Mouse (Mus musculus) mouse embryonic stem cell (cell line): ENCODE data around the gene Ramp1.

ENCODE experiments used
- in situ Hi-C, 2 experiments: fragments of 300-500 bp; cut with MboI; formaldehyde crosslinking; loops; 1 replicate in 1 of 2; 3 replicates in 1 of 2; pipeline ENCODE4 v1.14.3; 2019 to 2020; ENCODE audit warnings: low sequenced_read_pairs in 2 of 2, low pct_unique_long_range_greater_than_20kb in 1 of 2, mixed read lengths in 1 of 2; ENCODE audit not compliant: unreplicated experiment in 1 of 2

Ramp1 gene

GRCm38 (mm10) chr1:91179533-91180173 lies at the start of gene Ramp1:
Gene Ramp1 (plus strand): TSS chr1:91179822.
- in situ Hi-C loops, result no loop called here

DNA sequence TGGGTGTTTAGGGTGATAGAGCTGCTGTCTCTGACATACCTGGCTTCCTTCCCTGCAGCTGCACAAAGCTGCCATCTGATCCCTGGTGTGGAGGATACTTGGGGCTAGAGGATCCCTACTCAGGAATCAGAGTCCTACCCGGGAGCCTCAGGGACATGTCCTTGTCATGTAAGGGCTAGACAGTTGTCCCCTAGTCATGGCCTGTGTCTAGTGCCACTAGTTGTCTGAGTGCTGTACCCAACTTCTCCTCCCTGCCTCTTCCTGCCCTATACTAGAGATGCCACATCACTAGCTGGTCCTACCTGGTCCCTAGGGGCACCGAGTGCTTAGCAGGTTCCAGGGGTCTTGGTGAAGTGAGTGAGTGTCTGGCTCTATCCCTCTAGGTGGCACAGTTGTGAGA lies 42.6 kb upstream of the Ramp1 start:
- in situ Hi-C loops, result no loop called here

DNA sequence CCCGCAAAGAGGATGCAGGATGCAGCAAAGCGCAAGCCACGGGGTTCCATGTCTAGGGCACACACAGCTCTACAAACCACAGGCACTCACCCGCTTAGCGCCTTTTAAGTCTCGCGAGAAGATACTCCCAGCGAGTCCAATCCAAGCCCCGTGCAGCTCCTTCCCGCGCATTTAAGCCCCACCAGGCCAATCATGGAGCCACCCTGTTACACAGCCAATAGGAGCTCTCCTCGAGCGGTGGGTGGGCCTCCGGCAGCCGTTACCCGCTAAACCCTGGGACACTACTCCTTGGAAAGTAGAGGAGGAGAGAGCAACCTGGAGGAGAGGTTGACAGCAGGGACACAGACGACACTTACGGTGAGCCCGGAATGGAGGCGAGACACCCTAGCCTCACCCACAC lies 34.8 kb upstream of the Ramp1 start, which contains the start of gene Rbm44:
TSS of gene Rbm44 (plus strand) at position 277 of the 400 bp plus-strand sequence.
- in situ Hi-C loops, result no loop called here

- in situ Hi-C loops, result no loop called here
Measured at GRCm38 (mm10) chr1:91151509-91151908, 28.1 kb upstream of the Ramp1 start.

- in situ Hi-C loops, result no loop called here
Measured at GRCm38 (mm10) chr1:91166798-91167197, 12.8 kb upstream of the Ramp1 start.

- in situ Hi-C loops, result no loop called here
Measured at GRCm38 (mm10) chr1:91169157-91169556, 10.5 kb upstream of the Ramp1 start.

DNA sequence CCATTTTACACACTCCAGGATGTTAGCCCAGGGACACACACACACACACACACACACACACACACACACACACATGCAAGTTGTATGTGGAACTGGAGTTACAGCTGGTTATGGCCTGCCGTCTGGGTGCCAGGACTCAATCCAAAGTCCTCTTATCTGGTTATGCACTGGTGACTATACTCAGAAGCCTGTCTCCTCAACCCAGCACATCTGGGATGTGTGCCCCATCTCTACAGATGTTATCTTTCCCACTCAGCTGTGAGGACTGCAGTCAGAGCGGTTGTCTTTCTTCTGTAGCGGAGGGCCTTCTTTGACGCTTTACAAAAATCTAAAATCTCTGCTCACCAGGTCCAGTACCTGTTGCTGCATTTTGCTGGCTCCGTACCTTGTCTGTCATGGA lies 4.8 kb upstream of the Ramp1 start:
- in situ Hi-C loops, result no loop called here

DNA sequence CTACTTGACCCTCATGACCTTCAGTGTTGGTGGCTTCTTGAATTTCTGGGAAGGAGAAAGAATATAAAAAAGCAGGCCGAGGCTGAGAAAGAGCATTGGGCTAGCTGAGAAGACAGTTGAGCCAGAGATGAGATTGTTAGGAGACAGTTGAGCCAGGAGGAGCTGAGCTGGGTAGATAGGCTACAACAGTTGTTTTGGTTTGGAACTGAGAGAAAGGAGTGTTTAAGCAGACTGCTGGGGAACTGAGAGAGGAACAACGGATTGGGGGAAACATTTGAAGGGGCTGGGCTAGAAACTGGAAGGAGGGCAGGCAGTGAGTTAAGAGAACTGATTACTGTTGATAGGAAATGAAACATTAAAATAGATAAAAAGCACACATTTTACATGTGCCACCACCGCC lies 3.6 kb upstream of the Ramp1 start:
- in situ Hi-C loops, result no loop called here

GRCm38 (mm10) chr1:91176871-91177270 lies 2.8 kb upstream of the Ramp1 start:
- in situ Hi-C loops, result no loop called here

DNA sequence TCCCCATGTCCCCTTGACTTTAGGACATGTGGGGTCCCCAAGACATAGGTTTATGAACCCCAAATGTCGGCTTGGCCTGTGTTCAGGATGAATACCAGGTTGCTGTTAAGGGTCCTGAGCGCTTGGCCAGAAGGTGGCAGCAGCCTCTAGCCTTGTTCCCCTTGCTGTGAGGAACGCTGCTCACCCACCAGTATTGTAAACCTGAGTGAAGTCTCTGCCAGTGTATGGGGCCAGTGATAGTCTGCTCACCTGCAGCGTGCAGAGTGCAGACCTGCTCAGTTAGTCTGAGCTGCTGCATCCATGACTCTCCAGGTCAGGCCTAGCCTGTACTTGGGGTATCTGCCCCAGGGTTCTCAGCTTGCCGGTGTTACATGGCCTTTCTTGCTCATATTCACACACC lies 536 bp upstream of the Ramp1 start:
- in situ Hi-C loops, result no loop called here

GRCm38 (mm10) chr1:91180174-91180565 lies 548 bp downstream of the Ramp1 start:
- in situ Hi-C loops, result no loop called here

DNA sequence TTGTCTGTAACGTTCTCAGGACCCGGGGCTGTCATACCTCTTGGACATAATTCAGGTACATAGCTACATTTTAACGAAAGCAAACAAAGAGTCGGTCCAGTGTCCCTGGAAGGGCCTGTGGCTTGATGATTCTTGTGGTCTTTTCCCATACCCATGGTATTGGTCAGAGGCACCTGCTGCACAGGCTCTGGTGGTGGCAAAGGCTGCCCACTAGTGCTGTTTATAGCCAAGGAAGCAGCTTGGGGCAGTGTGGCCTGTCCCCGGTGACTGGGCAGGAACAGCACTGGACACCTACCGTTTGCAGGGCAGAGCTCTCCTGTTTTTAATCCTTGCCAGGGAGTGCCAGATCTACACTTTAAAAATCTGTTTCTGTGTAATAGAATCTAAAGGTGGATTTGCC lies 1.1 kb downstream of the Ramp1 start:
- in situ Hi-C loops, result no loop called here

GRCm38 (mm10) chr1:91181261-91181660 lies 1.6 kb downstream of the Ramp1 start:
- in situ Hi-C loops, result no loop called here

DNA sequence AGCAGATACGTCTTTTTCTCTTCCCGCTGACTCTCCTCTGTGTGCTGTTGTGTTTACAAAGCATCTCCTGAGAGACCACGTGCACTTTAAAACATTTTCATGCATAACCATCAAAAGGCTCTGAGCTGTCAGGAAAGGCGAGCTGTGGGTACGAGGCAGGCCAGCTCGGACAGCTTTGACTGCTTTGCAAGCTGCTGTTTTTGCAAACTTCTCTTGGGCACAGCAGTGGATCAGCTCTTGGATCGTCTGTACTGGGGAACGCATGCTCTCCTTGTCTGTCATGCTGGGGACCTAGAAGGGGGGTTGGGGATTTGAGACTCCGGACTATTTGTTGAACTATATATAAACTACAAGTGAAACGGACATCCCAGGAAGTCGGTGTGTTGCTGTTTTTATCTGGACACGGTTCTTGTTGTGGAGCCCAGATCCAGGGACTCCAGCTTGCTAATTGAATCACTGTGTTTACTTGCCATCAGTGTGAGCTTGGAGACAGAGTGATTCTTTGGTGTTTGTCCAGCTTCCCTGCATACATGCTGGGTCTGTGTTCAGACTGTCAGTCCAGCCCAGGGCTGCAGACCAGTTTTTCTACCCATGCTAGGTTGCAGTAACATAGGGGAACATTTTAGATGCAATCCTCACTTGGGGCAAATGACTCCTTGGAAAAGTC lies 2.3 kb downstream of the Ramp1 start:
- in situ Hi-C loops, result no loop called here

GRCm38 (mm10) chr1:91183305-91183704 lies 3.7 kb downstream of the Ramp1 start:
- in situ Hi-C loops, result no loop called here

DNA sequence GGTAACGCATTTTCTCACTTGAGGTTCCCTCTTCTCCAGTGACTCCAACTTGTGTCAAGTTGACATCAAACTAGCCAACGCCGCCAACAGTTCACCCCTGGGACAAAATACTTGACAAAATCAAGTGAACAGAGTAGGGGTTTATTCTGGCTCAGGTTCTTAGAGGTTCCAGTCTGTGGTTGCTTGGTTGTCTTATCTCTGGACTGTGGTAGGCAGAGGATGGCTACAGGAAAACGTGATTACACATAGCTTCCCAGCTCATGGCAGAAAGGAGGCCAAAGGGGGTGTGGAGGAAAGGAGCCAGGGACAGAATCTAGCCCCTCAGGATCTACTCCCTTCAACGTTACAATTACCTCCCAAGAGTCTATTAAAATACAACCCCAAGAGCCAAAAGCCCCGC lies 7.1 kb downstream of the Ramp1 start:
- in situ Hi-C loops, result no loop called here

DNA sequence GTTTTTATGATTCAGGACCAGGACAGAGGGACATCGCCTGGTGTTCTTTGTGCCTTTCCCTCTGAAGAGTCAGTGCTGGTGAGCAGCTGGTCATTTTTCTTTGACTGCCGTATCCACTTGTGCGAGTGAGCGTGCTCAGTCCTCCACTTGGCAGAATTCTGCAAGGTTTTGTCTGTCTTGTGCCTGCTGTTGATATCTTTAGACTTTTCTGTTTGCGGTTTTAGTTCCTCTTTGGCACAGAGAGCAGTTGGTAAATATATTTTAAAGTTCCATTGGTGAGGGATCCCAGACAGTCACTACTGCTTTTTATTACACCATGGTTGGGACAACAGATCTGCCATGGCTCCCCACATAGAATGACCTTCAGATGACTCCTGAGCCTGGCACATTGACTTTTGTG lies 7.7 kb downstream of the Ramp1 start:
- in situ Hi-C loops, result no loop called here

DNA sequence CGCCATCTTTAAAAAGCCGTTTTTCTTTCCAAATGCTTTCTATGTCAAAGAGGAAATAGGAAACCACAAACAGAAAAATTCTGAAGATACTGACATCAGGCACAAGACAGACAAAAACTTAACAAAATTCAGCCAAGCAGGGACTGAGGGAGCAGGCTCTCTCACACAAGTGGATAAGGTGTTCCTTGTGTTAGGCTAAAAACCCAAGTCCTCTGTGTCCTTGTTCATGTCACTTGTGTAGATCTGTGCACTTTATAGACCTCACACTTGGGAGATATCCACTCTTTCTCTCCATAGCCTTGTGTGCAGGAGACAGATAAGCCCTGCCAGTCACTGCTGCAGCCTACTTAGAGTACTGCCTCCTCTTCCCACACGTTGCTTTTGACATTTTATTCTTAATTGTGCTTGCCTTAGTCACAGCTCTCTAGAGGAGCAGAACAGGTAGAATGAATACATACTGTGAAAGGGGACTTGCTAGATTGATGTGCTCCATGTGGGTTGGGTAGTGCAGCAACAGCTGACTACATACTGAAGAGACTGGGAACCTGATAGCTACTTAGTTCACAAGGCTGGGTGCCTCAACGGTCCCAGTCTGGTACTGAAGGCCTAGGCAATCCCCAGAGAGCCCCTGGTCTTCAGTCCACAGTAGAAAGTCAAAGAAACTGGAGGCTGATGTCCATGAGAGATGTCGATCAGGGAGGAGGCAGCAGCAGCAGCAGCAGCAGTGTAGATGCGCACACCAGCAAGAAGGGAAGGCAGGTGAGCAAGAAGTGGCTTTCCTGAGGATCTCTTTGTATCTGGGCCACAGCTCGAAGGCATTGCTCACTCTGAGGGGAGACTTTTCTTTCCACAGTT lies 8.4 kb downstream of the Ramp1 start:
- in situ Hi-C loops, result no loop called here

DNA sequence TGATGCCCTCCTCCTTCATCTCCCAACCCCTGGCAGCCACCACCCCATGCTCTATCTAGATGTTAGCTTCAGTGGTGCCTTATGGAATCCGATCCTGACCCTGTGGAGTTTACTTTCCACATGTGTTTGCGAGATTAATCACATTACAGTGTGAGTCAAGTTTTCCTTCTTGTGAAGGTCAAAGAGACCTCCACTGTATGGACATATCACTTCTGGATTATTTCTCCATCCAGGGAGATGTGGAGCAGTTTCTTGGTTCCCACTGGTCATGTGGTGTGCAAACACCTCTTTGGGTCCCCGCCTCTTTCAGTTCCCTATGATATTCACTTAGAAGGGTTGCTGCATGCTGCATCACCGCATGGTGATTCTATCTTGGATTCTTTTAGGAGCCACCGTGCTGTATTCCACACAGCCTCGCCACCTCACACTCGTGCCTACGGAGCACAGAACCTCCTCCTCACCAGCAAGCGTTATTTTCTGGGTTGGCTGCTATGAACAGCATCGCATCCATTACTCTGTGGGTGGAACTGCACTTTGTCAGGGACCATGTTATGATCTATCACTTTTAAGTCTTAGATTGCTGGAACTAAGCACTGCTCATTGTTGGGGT lies 9.3 kb downstream of the Ramp1 start:
- in situ Hi-C loops, result no loop called here
